Mouse (Mus musculus): ENCODE measurements at regions not wholly inside any gene's neighbourhood (a gene's known extent, or its start where the extent isn't known, plus 50 kb on each side); places are given as distances from the start of the nearest gene placed in this dataset.

- TF ChIP-seq POLR2A (IDR thresholded peaks at IDR 0.05; ENCODE audit: borderline replicate concordance, extremely low read depth, insufficient read depth, insufficient read length, poor library complexity, severe bottlenecking) (no peak), CTCF (IDR thresholded peaks at IDR 0.05; ENCODE audit: borderline replicate concordance, extremely low read depth, insufficient read depth, insufficient read length) (no peak)
- no peak for DNase-seq (ENCODE audit: low read depth)
Observed at GRCm38 (mm10) chr14:25292557-25292956, 166.4 kb upstream of the Zmiz1 start.

GRCm38 (mm10) chr14:25294226-25294625, 164.8 kb upstream of the Zmiz1 start:
- DNase-seq (ENCODE audit: low read depth) = peak; percentile 47

DNA sequence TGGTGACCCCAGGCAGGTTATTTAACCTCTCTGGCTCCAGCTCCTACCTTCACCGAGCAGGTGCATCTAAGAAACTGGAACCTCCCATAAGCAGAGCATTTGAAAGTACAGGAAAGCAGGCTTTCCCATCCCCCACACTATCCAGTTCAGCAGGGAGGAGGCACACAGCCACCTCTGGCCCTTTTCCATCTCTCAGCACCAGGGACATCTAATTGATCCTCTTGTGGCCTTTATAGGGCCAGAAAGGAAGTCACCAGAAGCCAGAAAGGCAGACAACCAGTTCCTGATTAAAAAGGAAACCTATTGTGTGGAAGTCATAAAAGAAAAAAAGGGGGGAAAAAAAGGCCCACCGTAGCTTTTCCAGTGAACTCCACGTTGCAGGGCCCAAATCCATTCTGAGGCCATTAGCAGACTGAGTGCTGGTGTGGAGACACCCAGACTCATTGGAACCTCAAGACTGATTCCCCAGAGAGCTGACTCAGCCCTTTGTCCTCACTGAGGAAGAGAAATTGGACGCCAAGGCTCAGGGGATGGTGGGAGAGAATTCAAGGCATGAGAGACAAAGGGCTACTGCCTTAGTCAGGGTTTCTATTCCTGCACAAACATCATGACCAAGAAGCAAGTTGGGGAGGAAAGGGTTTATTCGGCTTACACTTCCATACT, 163.2 kb upstream of the Zmiz1 start:
- no peak for DNase-seq (ENCODE audit: low read depth)
- TF ChIP-seq POLR2A (IDR thresholded peaks at IDR 0.05; ENCODE audit: borderline replicate concordance, extremely low read depth, insufficient read depth, insufficient read length, poor library complexity, severe bottlenecking) = no peak
- TF ChIP-seq CTCF (IDR thresholded peaks at IDR 0.05; ENCODE audit: borderline replicate concordance, extremely low read depth, insufficient read depth, insufficient read length) = no peak

More at GRCm38 (mm10) chr14:25294226-25294625, 164.8 kb upstream of the Zmiz1 start:
- no peak for TF ChIP-seq CTCF (IDR thresholded peaks at IDR 0.05; ENCODE audit: borderline replicate concordance, extremely low read depth, insufficient read depth, insufficient read length)
- no peak for TF ChIP-seq POLR2A (IDR thresholded peaks at IDR 0.05; ENCODE audit: borderline replicate concordance, extremely low read depth, insufficient read depth, insufficient read length, poor library complexity, severe bottlenecking)

GRCm38 (mm10) chr14:25299673-25300190, 159.3 kb upstream of the Zmiz1 start:
- TF ChIP-seq CTCF (IDR thresholded peaks at IDR 0.05; ENCODE audit: borderline replicate concordance, extremely low read depth, insufficient read depth, insufficient read length) = no peak
- TF ChIP-seq POLR2A (IDR thresholded peaks at IDR 0.05; ENCODE audit: borderline replicate concordance, extremely low read depth, insufficient read depth, insufficient read length, poor library complexity, severe bottlenecking) = no peak
- DNase-seq (ENCODE audit: low read depth) = no peak

DNA sequence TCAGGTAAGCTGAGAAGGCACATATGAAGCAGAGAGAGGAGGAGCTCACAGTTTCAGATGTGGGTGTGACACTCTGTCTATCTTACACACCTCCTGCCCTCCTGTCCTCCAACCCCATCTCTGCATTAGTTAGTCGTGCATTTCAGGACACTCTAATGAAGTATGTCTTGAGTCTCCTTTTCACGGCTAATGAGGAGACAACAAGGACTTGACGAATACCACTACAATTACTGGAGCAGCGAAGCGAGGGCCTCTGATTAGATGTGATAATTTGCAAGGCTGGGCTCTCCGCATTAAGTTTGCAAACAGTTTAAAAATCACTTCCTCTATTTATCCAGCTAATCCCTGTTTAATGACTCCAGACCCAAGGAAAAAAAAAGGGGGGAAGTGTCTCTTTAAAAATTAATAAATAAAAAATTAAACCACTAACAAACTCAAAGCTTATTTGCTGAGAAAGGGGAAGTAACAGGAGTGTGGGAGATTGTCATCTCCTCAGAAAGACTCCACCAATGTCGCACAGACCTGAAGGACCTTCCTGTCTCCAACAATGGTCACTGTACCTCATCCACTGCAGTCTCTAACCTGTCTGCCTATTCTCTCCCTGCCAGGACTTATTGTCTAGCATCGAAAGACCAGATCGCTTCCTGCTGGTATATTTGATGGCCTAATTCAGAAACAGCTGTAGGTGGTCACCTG, 157.5 kb upstream of the Zmiz1 start:
- no peak for TF ChIP-seq CTCF (IDR thresholded peaks at IDR 0.05; ENCODE audit: borderline replicate concordance, extremely low read depth, insufficient read depth, insufficient read length)
- TF ChIP-seq POLR2A (IDR thresholded peaks at IDR 0.05; ENCODE audit: borderline replicate concordance, extremely low read depth, insufficient read depth, insufficient read length, poor library complexity, severe bottlenecking) = no peak
- DNase-seq (ENCODE audit: low read depth) = no peak

DNA sequence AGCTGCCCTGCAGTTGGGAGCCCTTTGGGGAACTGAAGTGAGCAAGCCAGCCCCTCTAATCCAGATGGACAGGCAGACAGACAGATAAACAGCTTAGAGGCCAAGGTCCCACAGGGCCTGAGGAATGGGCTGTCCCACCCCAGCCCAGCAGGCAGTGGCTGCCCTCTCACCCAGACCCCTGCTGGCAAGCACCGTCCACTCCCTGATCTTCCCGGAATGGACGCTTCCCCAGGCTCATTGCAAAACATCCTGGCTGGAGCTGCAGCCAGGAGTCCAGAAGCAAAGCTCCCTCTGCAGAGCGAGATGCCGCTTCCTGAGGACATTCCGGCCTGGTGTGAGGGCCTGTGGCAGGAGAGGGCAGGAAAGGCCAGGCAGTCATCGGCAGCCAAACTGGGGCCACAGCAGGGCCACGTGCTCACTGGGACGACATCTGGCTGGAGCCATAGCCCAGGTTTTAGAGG, 154.6 kb upstream of the Zmiz1 start:
- TF ChIP-seq POLR2A (IDR thresholded peaks at IDR 0.05; ENCODE audit: borderline replicate concordance, extremely low read depth, insufficient read depth, insufficient read length, poor library complexity, severe bottlenecking) (no peak), CTCF (IDR thresholded peaks at IDR 0.05; ENCODE audit: borderline replicate concordance, extremely low read depth, insufficient read depth, insufficient read length) (no peak)
- DNase-seq (ENCODE audit: low read depth) = no peak

- DNase-seq (ENCODE audit: low read depth) = no peak
- TF ChIP-seq POLR2A (IDR thresholded peaks at IDR 0.05; ENCODE audit: borderline replicate concordance, extremely low read depth, insufficient read depth, insufficient read length, poor library complexity, severe bottlenecking) (no peak), CTCF (IDR thresholded peaks at IDR 0.05; ENCODE audit: borderline replicate concordance, extremely low read depth, insufficient read depth, insufficient read length) (no peak)
Observed at GRCm38 (mm10) chr14:25306166-25306565, 152.8 kb upstream of the Zmiz1 start.

GRCm38 (mm10) chr14:25306961-25307654, 151.9 kb upstream of the Zmiz1 start:
- no peak for TF ChIP-seq POLR2A (IDR thresholded peaks at IDR 0.05; ENCODE audit: borderline replicate concordance, extremely low read depth, insufficient read depth, insufficient read length, poor library complexity, severe bottlenecking)
- TF ChIP-seq CTCF (IDR thresholded peaks at IDR 0.05; ENCODE audit: borderline replicate concordance, extremely low read depth, insufficient read depth, insufficient read length) = no peak
- DNase-seq (ENCODE audit: low read depth) = no peak

GRCm38 (mm10) chr14:25308051-25308450, 150.9 kb upstream of the Zmiz1 start:
- no peak for TF ChIP-seq POLR2A (IDR thresholded peaks at IDR 0.05; ENCODE audit: borderline replicate concordance, extremely low read depth, insufficient read depth, insufficient read length, poor library complexity, severe bottlenecking)
- TF ChIP-seq CTCF (IDR thresholded peaks at IDR 0.05; ENCODE audit: borderline replicate concordance, extremely low read depth, insufficient read depth, insufficient read length) = no peak
- no peak for DNase-seq (ENCODE audit: low read depth)

GRCm38 (mm10) chr14:25310671-25311151, 148.3 kb upstream of the Zmiz1 start:
- TF ChIP-seq POLR2A (IDR thresholded peaks at IDR 0.05; ENCODE audit: borderline replicate concordance, extremely low read depth, insufficient read depth, insufficient read length, poor library complexity, severe bottlenecking) = no peak
- TF ChIP-seq CTCF (IDR thresholded peaks at IDR 0.05; ENCODE audit: borderline replicate concordance, extremely low read depth, insufficient read depth, insufficient read length) = no peak

GRCm38 (mm10) chr14:25311475-25311874, 147.5 kb upstream of the Zmiz1 start:
- DNase-seq (ENCODE audit: low read depth) = peak; percentile 71

More at GRCm38 (mm10) chr14:25310671-25311151, 148.3 kb upstream of the Zmiz1 start:
- DNase-seq (ENCODE audit: low read depth) = no peak

More at GRCm38 (mm10) chr14:25311475-25311874, 147.5 kb upstream of the Zmiz1 start:
- TF ChIP-seq POLR2A (IDR thresholded peaks at IDR 0.05; ENCODE audit: borderline replicate concordance, extremely low read depth, insufficient read depth, insufficient read length, poor library complexity, severe bottlenecking) (no peak), CTCF (IDR thresholded peaks at IDR 0.05; ENCODE audit: borderline replicate concordance, extremely low read depth, insufficient read depth, insufficient read length) (no peak)

All from brain, embryonic 14.5 days (tissue).